Mouse (Mus musculus) midbrain, postnatal 0 days (tissue): ENCODE measurements at regions not wholly inside any gene's neighbourhood (a gene's known extent, or its start where the extent isn't known, plus 50 kb on each side); places are given as distances from the start of the nearest gene placed in this dataset.

Source experiments
- ATAC-seq: fragments of 200-750 bp; cut with Nextera tagmentation; 2 replicates; pipeline ENCODE4 v1.8.0; 2017; ENCODE audit warnings: moderate number of reproducible peaks, mild to moderate bottlenecking, moderate TSS enrichment, moderate library complexity; ENCODE audit not compliant: low FRiP score
- DNase-seq: peaks from one replicate; pipeline ENCODE4 v3.0.0-alpha.2; 2015; ENCODE audit warnings: low spot score
- H3K27ac ChIP-seq: fragments of 300-500 bp; sonication (generic); 2 replicates; pipeline ENCODE4 v1.5.1; 2014; ENCODE audit warnings: low read depth, mild to moderate bottlenecking, low read length, mixed read lengths
- H3K27me3 ChIP-seq: fragments of 300-500 bp; sonication (generic); 2 replicates; pipeline ENCODE4 v1.6.1; 2014; ENCODE audit warnings: low read length, control low read depth, mixed read lengths; ENCODE audit not compliant: insufficient read depth
- H3K36me3 ChIP-seq: fragments of 300-500 bp; sonication (generic); 2 replicates; pipeline ENCODE4 v1.6.1; 2014; ENCODE audit warnings: low read length, control low read depth, mixed read lengths; ENCODE audit not compliant: insufficient read depth
- H3K4me1 ChIP-seq: fragments of 300-500 bp; sonication (generic); 2 replicates; pipeline ENCODE4 v1.6.1; 2014; ENCODE audit warnings: mild to moderate bottlenecking, control low read depth, antibody characterized with exemption, low read length, mixed read lengths; ENCODE audit not compliant: insufficient read depth
- H3K4me2 ChIP-seq: fragments of 300-500 bp; sonication (generic); 2 replicates; pipeline ENCODE4 v1.6.1; 2014; ENCODE audit warnings: low read depth, mild to moderate bottlenecking, low read length, mixed read lengths; ENCODE audit not compliant: poor library complexity, severe bottlenecking
- H3K4me3 ChIP-seq: fragments of 300-500 bp; sonication (generic); 2 replicates; pipeline ENCODE4 v1.5.1; 2014; ENCODE audit warnings: low read depth, mild to moderate bottlenecking, low read length, moderate library complexity
- H3K9ac ChIP-seq: fragments of 300-500 bp; sonication (generic); replicated peaks from 2 replicates; pipeline ENCODE4 v1.6.1; 2014; ENCODE audit warnings: mild to moderate bottlenecking, low read length, moderate library complexity, mixed read lengths; ENCODE audit not compliant: poor library complexity, severe bottlenecking
- H3K9me3 ChIP-seq: fragments of 300-500 bp; sonication (generic); 2 replicates; pipeline ENCODE4 v1.6.1; 2016; ENCODE audit warnings: low read length, control low read depth
- CTCF ChIP-seq: IDR thresholded peaks from 2 replicates; pipeline ENCODE4 v1.5.1; 2016; ENCODE audit warnings: antibody characterized with exemption, mild to moderate bottlenecking
- WGBS: fragments of 180-500 bp; shearing (Covaris S2); extraction: QIAGEN DNeasy Blood & Tissue Kit; methylation state at CpG from one replicate; pipeline ENCODE4 v1.1.7; 2014; 5-methylcytosine and 5-hydroxymethylcytosine counted together

GRCm38 (mm10) chr6:37723337-37723736 lies 147.3 kb upstream of the Trim24 start:
- no peak overlapping the region for H3K27ac ChIP-seq
- peak; percentile 45 for DNase-seq

DNA sequence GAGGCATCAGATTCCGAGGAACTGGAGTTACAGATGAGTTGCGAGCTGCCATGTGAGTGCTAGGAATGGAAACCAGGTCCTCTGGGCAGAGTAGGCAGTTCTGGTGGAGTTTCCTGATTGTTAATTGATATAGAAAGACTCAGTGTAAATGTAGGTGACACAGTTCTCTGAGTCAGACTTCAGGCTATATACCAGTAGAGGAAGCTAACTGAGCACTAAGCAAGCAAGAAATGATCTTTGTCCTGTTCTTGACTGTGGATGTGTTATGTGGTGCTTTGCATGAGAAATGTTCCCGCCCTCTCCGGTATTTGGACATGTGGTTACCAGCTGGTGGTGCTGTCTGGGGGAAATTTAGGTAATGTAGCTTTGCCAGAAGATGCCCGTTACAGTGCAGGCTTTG lies 146.4 kb upstream of the Trim24 start:
- WGBS, result 93% methylated on average over 5 of the region's 5 CpGs
- Histone ChIP-seq H3K4me1 (no peaks in the 10 kb centered on the region), H3K4me2 (no peak overlapping the region), H3K27ac (no peak overlapping the region), H3K9me3 (no peaks in the 10 kb centered on the region), H3K9ac (no peak overlapping the region), H3K36me3 (no peaks in the 10 kb centered on the region), H3K4me3 (no peak overlapping the region), H3K27me3 (no peaks in the 10 kb centered on the region)
- ATAC-seq, result no peak
- no peak for DNase-seq
- TF ChIP-seq CTCF, result no peak

More at GRCm38 (mm10) chr6:37723337-37723736, 147.3 kb upstream of the Trim24 start:
- Histone ChIP-seq H3K36me3 (no peaks in the 10 kb centered on the region), H3K4me3 (no peak overlapping the region), H3K9ac (no peak overlapping the region), H3K27me3 (no peaks in the 10 kb centered on the region), H3K9me3 (no peaks in the 10 kb centered on the region), H3K4me1 (no peaks in the 10 kb centered on the region), H3K4me2 (no peak overlapping the region)
- no peak for ATAC-seq
- no peak for TF ChIP-seq CTCF
- 60% methylated on average over 4 of the region's 4 CpGs for WGBS

DNA sequence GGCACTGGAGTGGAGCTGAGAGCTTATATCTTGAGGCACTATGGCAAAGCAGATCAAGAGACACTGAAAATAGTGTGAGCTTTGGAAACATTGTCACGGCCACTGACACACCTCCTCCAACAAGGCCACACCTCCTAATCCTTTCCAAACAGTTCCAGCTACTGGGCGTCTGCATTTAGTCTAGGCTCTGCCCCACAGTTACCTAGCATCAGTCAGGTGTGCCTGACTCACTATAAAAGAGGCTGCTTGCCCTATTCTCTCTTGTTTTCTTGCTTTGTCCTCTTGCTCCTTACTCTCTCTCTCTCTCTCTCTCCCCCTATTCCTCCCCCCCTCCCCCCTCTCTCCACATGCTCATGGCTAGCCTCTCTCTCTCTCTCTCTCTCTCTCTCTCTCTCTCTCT lies 142.0 kb upstream of the Trim24 start:
- H3K9me3 ChIP-seq, result no peaks in the 10 kb centered on the region
- ATAC-seq (no peak), DNase-seq (no peak)
- TF ChIP-seq CTCF, result no peak
- no peak overlapping the region for H3K4me2 ChIP-seq
- H3K36me3 ChIP-seq, result no peaks in the 10 kb centered on the region
- H3K4me3 ChIP-seq, result no peak overlapping the region
- H3K9ac ChIP-seq, result no peak overlapping the region
- no peak overlapping the region for H3K27ac ChIP-seq
- 80% methylated on average over 2 of the region's 2 CpGs for WGBS
- no peaks in the 10 kb centered on the region for H3K27me3 ChIP-seq
- no peaks in the 10 kb centered on the region for H3K4me1 ChIP-seq

- no peak overlapping the region for H3K4me3 ChIP-seq
- no peak for TF ChIP-seq CTCF
- no peak overlapping the region for H3K27ac ChIP-seq
- H3K4me1 ChIP-seq, result no peaks in the 10 kb centered on the region
- no peak for DNase-seq
- 91% methylated on average over 2 of the region's 2 CpGs for WGBS
- no peak overlapping the region for H3K9ac ChIP-seq
- no peaks in the 10 kb centered on the region for H3K9me3 ChIP-seq
- no peaks in the 10 kb centered on the region for H3K36me3 ChIP-seq
- no peak overlapping the region for H3K4me2 ChIP-seq
- H3K27me3 ChIP-seq, result no peaks in the 10 kb centered on the region
- ATAC-seq, result no peak
These were observed 141.4 kb upstream of the Trim24 start for GRCm38 (mm10) chr6:37729165-37729564.

GRCm38 (mm10) chr6:37730500-37731239 lies 139.9 kb upstream of the Trim24 start:
- 70% methylated on average over 8 of the region's 8 CpGs for WGBS
- no peak overlapping the region for H3K9ac ChIP-seq

DNA sequence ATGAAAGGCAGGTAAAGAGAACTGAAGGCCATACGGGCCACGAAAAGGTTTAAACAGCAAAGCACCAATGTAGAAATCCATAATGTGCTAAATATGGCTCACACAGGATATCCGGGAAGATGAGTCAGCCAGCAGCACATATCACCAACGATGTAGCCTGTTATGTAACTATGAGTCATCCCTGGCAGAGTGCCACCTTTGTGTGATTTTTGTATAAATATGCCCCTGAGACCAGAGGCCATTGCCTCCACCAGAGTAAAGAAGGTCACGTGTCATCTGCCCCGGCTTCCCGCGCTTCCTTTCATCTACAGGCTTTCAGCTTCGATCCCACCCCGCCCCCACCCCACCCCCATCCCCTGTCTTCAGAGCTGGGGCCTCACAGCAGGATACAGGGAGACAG lies 138.2 kb upstream of the Trim24 start:
- DNase-seq (peak; percentile 66), ATAC-seq (no peak)
- no peak for TF ChIP-seq CTCF
- Histone ChIP-seq H3K9ac (no peak overlapping the region), H3K4me2 (no peak overlapping the region), H3K4me3 (no peak overlapping the region), H3K27ac (no peak overlapping the region), H3K4me1 (no peaks in the 10 kb centered on the region), H3K9me3 (no peaks in the 10 kb centered on the region), H3K36me3 (no peaks in the 10 kb centered on the region), H3K27me3 (no peaks in the 10 kb centered on the region)
- 32% methylated on average over 10 of the region's 10 CpGs for WGBS

More at GRCm38 (mm10) chr6:37730500-37731239, 139.9 kb upstream of the Trim24 start:
- ATAC-seq (no peak), DNase-seq (no peak)
- Histone ChIP-seq H3K4me2 (no peak overlapping the region), H3K36me3 (no peaks in the 10 kb centered on the region), H3K4me3 (no peak overlapping the region), H3K9me3 (no peaks in the 10 kb centered on the region), H3K27ac (no peak overlapping the region), H3K4me1 (no peaks in the 10 kb centered on the region), H3K27me3 (no peaks in the 10 kb centered on the region)
- no peak for TF ChIP-seq CTCF
